Mouse (Mus musculus): Measurements from ENCODE around the gene Foxp2.

GRCm38 (mm10) chr6:14897028-14897427 is 4.1 kb upstream of the Foxp2 start:
- TF ChIP-seq POLR2A (IDR thresholded peaks at IDR 0.05; ENCODE audit: borderline replicate concordance, insufficient read depth, low read length) (no peak), CTCF (IDR thresholded peaks at IDR 0.05; ENCODE audit: borderline replicate concordance, insufficient read depth, low read depth, low read length) (no peak)

All from cerebellum, adult 2 months (tissue).